Mouse (Mus musculus): ENCODE results near the gene Ehd4. TPM values are rescaled to one million over a fixed set of nuclear protein-coding genes. Genes with fewer than 3 reads are reported as not detected.

Ehd4 gene
- polyA plus RNA-seq (2012), result 29.7 and 38.5 TPM in 2 replicates

DNA sequence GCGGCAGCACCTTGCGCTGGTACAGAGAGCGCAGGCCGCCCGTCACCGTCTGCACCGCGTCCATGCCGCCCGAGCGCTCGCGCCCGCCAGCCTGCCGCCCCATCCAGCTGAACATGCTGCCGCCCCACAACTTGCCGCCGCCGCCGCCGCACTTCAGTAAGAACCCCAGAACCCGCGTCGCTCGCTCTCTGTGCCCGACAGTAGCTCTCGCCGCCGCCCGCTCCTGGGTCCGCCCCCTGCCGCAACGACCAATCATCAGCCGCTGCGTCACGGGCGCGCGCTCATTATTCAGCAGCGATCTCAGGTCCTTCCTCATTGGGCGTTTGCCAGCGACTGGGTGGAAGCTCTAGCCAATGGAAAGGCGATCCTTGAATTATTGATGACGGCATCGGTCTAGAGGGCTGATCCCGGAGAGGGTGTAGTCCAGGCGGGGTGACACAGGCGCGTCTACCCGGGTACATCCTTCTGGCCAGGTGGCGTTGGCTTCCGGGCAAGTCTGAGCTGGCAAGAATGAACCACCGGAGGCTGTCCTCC, at the start of gene Ehd4:
Ehd4 (minus strand) TSS at position 246 of the 534 bp plus-strand sequence.
- no peak for TF ChIP-seq GATA1 (IDR thresholded peaks at IDR 0.05; ENCODE audit: low read length)

DNA sequence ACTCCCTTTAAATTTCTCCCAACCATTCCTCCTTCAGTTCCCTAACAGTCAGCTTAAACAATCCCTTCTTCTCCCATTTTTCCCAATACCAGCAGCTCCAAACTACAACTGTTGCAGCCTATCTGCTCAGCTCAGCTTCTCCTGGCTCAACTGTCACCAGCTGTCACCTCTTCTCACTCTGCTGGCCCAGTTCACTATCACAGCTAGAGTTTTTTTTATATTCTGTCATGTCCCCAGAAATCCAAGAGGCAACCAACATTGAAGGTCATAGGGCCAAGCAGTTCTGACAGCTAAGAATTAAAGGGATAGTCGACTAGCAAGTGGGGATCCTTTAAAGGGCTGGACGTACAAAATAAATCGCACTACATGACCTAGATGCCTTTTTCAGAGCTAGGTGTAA, 49.3 kb upstream of the Ehd4 start:
- no peak for TF ChIP-seq GATA1 (IDR thresholded peaks at IDR 0.05; ENCODE audit: low read length)

DNA sequence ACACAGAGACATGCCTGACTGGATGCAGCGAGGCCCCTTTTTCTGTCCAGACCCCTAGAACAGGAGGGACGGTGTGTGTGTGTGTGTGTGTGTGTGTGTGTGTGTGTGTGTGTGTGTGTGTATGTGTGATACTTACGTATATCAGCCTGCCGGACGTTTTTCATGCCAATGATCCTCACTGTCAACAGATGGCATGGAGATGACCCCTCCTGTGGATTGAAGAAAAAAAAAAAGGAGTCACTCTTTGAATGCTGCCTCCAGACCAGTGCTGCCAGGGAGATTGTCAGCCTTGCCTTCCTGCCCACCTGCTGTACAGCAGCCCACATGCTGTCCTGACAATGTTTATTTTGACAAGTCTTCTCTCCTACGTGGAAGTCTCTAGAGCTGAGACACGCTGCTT, 45.7 kb upstream of the Ehd4 start:
- TF ChIP-seq GATA1 (IDR thresholded peaks at IDR 0.05; ENCODE audit: low read length), result no peak

DNA sequence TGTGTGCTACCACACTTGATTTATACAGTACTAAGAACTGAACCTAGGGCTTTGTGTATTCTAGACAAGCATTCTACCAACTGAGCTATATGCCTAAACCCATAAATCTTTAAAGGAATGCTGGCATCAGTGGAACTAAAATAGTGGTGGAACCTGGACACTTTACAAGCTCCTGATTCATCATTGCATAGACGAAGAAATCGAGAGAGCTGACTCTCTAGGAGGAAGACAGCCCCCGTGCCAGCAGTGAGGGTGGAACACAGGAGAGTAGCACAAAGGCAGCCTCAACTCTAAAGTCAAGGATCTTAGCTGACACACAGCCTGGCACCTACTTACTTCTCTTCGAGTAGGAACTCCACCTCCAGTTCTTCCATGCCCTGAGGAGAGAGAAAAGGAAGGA, 33.8 kb upstream of the Ehd4 start:
- no peak for TF ChIP-seq GATA1 (IDR thresholded peaks at IDR 0.05; ENCODE audit: low read length)

DNA sequence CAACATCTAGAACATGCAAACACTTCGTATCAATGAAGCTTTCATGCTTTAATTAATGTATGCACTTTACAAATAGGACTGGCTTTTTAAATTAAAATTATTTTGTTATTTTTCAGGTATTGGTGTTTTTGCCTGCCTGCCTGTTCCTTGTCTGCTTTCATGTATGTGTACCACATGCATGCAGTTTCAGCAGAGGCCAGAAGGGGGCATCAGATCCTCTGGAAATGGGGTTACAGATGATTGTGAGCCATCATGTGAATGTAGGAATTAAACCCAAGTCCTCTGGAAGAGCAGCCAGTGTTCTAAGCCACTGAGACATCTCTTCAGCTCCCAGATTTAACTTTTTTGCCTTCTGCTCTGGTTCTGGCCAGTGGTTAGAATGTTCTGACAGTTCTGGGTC, 33.2 kb upstream of the Ehd4 start:
- TF ChIP-seq GATA1 (IDR thresholded peaks at IDR 0.05; ENCODE audit: low read length), result no peak

DNA sequence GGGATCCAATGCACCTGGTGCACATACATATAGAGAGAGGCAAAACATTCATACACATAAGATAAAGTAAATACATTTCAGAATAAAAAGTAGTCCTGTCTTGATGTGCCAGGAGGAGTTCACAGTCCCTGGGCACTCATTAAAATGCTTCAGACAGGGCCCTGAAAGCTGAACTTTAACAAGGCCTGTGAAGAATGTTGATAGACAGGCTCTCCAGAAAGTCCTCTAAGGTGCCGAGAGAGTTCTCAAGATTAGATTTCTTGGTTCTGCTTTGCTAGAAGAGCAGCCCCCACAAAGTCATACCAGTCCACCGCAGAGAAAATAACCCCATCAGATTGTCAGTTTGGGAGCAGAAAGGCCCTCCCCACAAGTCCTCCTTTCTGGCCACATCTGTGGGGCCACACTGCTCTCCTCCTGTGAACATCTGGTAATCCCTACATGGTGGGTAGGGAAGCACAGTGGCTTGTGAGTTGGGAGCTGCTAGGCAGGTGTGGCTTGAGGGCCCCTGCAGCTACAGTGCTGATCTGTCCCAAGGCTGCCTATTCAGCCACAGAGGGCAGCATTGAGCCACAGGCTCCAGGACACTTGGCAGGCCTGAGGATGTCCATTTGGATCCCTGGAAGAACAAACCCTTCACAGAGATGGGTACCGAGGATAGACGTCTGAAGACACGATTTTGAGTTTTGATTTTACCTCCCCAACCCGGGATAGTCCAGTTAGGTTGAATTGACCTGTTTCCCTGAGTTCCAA, 31.3 kb upstream of the Ehd4 start:
- no peak for TF ChIP-seq GATA1 (IDR thresholded peaks at IDR 0.05; ENCODE audit: low read length)

DNA sequence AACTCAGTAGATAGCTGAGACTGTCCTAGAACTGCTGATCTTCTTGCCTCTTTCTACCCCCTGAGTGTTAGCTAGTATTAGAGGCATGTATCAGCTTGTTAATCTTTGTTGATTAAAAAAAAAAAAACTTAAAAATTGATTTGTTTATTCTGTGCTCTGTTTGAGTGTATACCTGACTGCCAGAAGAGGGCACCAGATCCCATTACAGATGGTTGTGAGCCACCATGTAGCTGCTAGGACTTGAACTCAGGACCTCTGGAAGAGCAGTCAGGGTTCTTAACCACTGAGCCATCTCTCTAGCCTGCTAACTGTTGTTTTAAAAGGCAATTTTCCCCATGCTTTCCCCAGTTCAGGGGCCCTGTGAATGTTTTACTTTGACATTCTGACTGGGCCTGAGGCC, 24.5 kb upstream of the Ehd4 start:
- no peak for TF ChIP-seq GATA1 (IDR thresholded peaks at IDR 0.05; ENCODE audit: low read length)

DNA sequence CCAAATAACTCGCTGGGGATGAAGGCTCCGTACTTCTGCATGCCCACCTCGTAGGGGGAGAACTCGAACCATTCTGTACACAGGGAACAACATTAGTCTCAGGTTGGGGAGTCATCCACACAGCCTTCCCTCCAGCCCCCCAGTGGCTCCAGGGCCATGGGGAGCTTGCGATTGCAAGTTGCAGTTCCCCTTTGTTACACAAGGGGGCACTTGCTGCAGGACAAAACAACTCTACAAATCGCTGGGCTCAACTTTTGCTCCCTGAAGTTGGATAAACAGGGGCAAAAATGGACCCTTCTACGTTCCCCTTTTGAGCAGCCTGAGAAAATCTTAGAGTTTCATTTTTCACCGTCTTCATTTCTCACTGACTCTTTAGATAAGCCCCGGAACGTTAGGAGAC, 19.3 kb upstream of the Ehd4 start:
- no peak for TF ChIP-seq GATA1 (IDR thresholded peaks at IDR 0.05; ENCODE audit: low read length)

DNA sequence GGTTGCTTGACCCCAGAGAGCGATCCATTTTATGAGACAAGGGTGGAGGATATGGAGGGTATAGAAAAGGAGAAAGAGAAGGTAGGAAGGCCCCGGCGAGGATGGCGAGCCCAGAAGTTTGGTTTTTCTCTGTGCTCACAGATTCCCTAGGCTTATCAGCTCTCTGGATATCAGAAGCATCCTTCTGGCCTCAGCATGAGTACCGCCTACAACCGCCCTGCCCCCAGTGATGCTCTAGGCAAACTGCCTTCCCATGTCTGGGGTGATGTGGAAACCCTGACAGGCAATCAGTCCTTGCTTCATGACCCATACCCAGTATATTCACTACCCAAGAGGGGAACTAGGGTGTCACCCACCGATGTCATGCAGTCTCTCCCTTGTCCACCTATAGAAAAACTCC, 17.0 kb upstream of the Ehd4 start:
- TF ChIP-seq GATA1 (IDR thresholded peaks at IDR 0.05; ENCODE audit: low read length), result no peak

DNA sequence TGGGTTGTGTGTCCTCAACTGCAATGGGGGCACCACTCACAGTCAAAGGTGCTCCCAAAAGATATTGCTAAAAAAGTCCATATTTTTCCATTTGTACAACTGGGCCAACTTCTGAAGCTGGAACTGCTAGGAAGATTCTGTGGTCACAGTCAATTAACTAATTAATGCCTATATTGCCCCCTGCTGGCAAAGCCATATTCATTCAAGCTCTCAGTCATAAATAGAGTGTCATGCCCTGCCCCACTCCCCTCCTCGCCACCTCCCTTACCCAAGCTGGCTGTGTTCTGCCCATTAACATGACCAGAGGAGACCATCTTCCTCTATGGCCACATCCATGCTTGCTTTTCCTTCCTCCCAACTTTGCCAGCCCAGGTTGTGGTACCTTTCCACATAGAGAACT, 16.3 kb upstream of the Ehd4 start:
- no peak for TF ChIP-seq GATA1 (IDR thresholded peaks at IDR 0.05; ENCODE audit: low read length)

DNA sequence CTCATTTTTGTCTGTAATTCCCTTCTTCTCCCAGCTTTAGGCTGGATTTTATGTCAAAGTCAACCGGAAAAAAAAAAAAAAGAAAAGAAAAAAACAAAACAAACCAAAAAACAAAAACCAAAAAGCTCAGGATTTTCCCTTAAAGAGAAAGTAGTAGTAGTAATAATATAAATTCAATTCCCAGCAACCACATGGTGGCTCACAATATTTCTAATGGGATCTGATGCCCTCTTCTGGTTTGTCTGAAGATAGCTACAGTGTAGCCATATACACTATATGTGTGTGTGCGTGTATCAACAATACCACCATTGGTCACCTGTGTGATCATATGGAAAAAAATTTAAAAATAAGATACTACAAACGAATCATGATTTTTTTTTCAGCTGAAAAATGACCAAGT, 15.0 kb upstream of the Ehd4 start:
- TF ChIP-seq GATA1 (IDR thresholded peaks at IDR 0.05; ENCODE audit: low read length), result no peak

DNA sequence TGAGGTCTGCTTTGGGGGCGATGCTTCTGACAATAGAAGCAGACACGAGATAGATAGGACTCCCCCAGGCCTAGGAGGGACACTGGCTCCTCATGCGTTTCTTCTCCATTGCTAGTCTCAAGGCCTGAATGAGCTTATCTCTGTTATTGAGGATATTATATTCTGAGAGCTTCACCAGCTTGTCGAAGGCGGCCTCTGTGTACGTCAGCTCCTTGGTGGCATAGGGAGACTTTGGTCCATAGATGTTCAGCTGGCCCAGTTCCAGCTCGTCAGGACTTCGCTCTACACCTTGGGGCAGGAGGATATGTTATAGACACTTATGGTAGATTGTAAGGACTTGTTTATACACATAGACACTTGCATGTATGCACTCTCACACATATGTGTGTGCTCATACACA, 13.4 kb upstream of the Ehd4 start:
- TF ChIP-seq GATA1 (IDR thresholded peaks at IDR 0.05; ENCODE audit: low read length), result no peak

DNA sequence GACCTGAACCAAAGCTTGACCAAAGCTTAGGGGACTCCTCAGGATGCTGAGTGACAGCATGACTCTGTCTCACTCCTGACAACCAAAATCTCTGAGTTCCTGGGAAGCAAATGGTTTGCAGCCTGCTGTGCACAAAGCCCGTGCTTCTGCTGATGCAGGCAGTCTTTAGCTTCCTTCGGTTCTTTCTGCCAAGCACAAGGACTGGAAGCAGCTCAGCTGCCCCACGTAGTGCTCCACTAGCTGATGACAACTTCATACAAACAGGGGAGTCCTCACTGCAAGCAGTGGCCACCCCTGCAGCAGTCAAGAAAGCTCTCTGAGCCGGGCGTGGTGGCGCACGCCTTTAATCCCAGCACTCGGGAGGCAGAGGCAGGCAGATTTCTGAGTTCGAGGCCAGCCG, 11.1 kb upstream of the Ehd4 start:
- no peak for TF ChIP-seq GATA1 (IDR thresholded peaks at IDR 0.05; ENCODE audit: low read length)

DNA sequence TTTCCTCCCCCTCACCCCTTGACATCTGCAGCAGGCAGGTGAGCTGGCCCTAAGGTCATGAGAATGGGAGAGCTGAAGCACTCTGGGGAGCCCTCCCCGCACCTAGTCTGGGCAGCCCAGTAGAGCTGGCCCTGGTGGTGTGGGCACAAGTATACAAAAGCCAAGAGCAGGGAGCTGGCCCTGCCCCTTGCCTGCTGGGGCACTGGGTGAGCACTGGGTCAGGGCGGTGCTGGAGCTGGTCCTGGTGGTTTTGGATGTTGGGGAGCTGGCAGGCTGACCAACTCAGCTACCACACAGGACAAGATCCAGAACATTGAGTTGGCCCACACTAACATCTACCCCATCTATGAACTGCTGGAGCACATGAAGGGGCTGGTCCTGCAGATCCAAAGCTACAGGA, 5.0 kb upstream of the Ehd4 start:
- TF ChIP-seq GATA1 (IDR thresholded peaks at IDR 0.05; ENCODE audit: low read length), result no peak

DNA sequence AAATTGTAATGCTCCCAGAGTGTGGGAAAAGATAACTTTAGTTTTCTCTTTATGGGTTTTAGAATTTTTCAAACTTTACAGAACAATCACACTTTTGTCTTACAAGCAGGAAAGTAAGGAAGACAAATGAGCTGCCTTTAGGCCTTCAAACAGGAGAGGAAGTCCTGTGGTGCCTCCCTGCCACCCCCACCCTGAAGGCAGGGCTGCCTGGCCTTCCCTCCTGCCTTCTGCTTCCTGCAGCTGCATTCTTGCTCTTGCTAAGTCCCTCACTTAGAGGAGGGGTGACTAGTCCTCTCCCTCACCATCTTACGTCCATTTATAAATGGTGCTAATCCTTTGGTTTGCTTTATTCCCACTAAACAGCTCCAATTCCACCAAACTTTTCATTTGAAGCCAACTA, 4.4 kb upstream of the Ehd4 start:
- no peak for TF ChIP-seq GATA1 (IDR thresholded peaks at IDR 0.05; ENCODE audit: low read length)

DNA sequence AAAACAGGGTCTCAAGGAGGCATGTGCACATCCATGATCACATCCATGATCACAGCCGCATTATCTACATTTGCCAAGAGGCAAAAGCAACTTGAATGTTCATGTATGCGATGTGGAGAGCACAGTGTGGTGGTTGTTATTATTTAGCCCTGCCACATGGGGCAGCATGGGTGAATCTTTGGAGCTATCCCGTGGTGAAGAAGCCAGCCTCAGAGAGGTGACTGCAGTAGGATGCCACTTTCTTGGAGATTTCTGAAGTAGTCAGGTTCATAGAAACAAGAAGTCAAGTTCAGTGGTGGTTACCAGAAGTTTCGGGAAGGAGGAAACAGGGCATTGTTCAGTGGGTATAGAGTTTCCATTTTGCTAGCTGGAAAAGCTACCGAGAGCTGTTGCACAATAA, 3.6 kb upstream of the Ehd4 start:
- TF ChIP-seq GATA1 (IDR thresholded peaks at IDR 0.05; ENCODE audit: low read length), result no peak

DNA sequence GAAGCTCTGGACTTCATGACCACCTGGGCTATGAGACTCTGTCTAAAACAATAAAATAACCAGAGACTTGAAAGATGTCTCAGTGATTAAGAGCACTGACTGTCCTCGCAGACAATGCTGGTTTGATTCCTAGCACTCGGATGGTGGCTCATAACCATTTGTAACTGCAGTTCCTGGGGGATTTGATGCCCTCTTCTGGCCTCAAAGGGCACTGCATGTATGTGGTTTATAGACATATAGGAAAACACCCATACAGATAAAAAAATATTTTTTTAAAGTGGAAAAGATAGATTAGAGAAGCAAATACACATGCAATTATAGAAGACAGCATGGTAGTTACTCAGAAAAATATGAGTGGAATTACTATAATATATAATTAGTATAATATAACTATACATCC, 3.2 kb upstream of the Ehd4 start:
- no peak for TF ChIP-seq GATA1 (IDR thresholded peaks at IDR 0.05; ENCODE audit: low read length)

Data from G1E-ER4 (cell line).